Mouse (Mus musculus): ENCODE measurements around the gene Map2k1. TPM values are rescaled to one million over a fixed set of nuclear protein-coding genes. Genes with fewer than 3 reads are reported as not detected.
A peak's percentile ranks its signal among the peaks of the same experiment; 100 is the strongest.

Map2k1 gene
- polyA plus RNA-seq, 1 experiment = 67.3 TPM

DNA sequence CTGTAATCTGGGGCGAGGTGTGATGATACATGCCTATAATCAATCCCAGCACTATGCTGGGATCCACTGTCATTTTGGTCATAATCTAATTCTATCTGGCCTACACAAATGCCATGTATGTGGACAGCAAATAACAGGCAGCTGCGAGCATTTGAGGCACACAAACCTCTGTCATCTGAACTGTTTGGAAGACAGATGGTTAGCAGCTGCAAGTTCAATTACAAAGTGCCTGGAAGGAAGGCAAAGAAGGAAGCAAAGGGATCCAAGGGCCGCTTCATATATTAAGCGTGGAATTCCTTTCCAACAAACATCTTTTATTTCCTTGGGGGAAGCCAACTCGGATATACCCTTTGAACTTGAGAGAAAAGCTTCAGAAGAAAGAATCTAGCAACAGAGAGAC lies 19.8 kb downstream of the Map2k1 start:
- Histone ChIP-seq H3ac (ENCODE audit: control insufficient read depth, insufficient read length) (no peak overlapping the region), H3K4me2 (ENCODE audit: low read depth) (peak overlapping the region; percentile 57), H3K27me3 (ENCODE audit: control insufficient read depth, insufficient read depth, insufficient read length) (no peaks in the 10 kb centered on the region), H3K79me2 (ENCODE audit: control insufficient read depth, insufficient read depth) (peaks cover 58% of the 10 kb centered on the region), H3K36me3 (ENCODE audit: control insufficient read depth, insufficient read depth) (no peaks in the 10 kb centered on the region), H3K4me3 (no peak overlapping the region)
- TF ChIP-seq MYOG (IDR thresholded peaks at IDR 0.05; ENCODE audit: control insufficient read depth in 1 of 3, insufficient read depth in 1 of 3, insufficient read length in 2 of 3, low read depth in 2 of 3) (peak in 2 of 3 experiments; percentile 66 to 94), REST (IDR thresholded peaks at IDR 0.05; ENCODE audit: insufficient read depth, insufficient read length) (no peak), TCF12 (IDR thresholded peaks at IDR 0.05; ENCODE audit: insufficient read depth, poor library complexity, severe bottlenecking) (peak; percentile 86), MAX (IDR thresholded peaks at IDR 0.05; ENCODE audit: low read depth) (no peak), CEBPB (IDR thresholded peaks at IDR 0.05; ENCODE audit: insufficient read depth, poor library complexity, severe bottlenecking) (no peak), MYOD1 (IDR thresholded peaks at IDR 0.05; ENCODE audit: control insufficient read depth in 1 of 3, insufficient read length in 2 of 3, low read depth in 2 of 3) (peak; percentile 89 to 95 (median 92)), TCF3 (IDR thresholded peaks at IDR 0.05; ENCODE audit: insufficient read length, low read depth) (peak; percentile 67), USF1 (IDR thresholded peaks at IDR 0.05; ENCODE audit: low read depth) (no peak), SRF (IDR thresholded peaks at IDR 0.05; ENCODE audit: control insufficient read depth, insufficient read length, low read depth) (no peak)

DNA sequence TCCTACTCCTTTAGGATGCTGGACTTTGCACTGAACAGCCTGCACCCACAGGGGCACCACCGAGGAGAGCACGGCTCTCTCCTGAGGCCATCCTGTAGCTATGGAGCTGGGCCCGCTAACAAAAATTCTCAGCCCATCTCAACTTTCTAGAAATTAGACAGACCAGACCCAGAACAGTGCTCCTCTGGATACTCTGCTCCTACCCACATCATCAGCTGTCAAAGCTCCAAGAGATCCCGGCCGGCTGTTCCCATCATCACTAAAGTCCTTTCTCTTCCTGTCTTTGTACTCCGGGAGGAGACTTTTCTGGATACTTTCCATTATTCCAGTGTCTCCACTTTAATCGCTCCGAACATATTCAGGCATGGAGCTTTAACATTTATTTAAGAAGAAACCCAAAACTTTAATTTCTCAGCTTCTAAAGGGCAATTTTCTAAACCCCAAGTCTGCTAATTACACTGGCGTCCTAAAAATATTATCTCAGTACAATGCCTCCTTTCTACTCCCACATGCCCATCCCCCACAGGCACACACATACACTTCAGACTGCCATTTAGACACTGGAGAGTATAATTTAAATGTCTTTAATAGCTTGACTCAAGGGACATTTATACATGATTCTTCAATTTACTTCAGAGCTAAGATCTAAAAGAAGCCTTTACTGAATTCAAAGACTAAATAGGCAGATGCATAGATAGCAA lies 21.0 kb downstream of the Map2k1 start:
- Histone ChIP-seq H3ac (ENCODE audit: control insufficient read depth, insufficient read length) (no peak overlapping the region), H3K36me3 (ENCODE audit: control insufficient read depth, insufficient read depth) (no peaks in the 10 kb centered on the region), H3K4me3 (no peak overlapping the region), H3K79me2 (ENCODE audit: control insufficient read depth, insufficient read depth) (peaks cover 63% of the 10 kb centered on the region), H3K4me2 (ENCODE audit: low read depth) (peak overlapping the region; percentile 3), H3K27me3 (ENCODE audit: control insufficient read depth, insufficient read depth, insufficient read length) (no peaks in the 10 kb centered on the region)
- TF ChIP-seq MYOD1 (IDR thresholded peaks at IDR 0.05; ENCODE audit: control insufficient read depth in 1 of 3, insufficient read length in 2 of 3, low read depth in 2 of 3) (no peak), TCF3 (IDR thresholded peaks at IDR 0.05; ENCODE audit: insufficient read length, low read depth) (no peak), CEBPB (IDR thresholded peaks at IDR 0.05; ENCODE audit: insufficient read depth, poor library complexity, severe bottlenecking) (no peak), SRF (IDR thresholded peaks at IDR 0.05; ENCODE audit: control insufficient read depth, insufficient read length, low read depth) (no peak), MAX (IDR thresholded peaks at IDR 0.05; ENCODE audit: low read depth) (no peak), E2F4 (IDR thresholded peaks at IDR 0.05; ENCODE audit: insufficient read depth) (no peak), TCF12 (IDR thresholded peaks at IDR 0.05; ENCODE audit: insufficient read depth, poor library complexity, severe bottlenecking) (no peak), POLR2AphosphoS2 (IDR thresholded peaks at IDR 0.05; ENCODE audit: insufficient read length, low read depth) (no peak), USF1 (IDR thresholded peaks at IDR 0.05; ENCODE audit: low read depth) (no peak), REST (IDR thresholded peaks at IDR 0.05; ENCODE audit: insufficient read depth, insufficient read length) (no peak), POLR2A (IDR thresholded peaks at IDR 0.05; ENCODE audit: insufficient read length, low read depth) (no peak), MYOG (IDR thresholded peaks at IDR 0.05; ENCODE audit: control insufficient read depth in 1 of 3, insufficient read depth in 1 of 3, insufficient read length in 2 of 3, low read depth in 2 of 3) (no peak)

DNA sequence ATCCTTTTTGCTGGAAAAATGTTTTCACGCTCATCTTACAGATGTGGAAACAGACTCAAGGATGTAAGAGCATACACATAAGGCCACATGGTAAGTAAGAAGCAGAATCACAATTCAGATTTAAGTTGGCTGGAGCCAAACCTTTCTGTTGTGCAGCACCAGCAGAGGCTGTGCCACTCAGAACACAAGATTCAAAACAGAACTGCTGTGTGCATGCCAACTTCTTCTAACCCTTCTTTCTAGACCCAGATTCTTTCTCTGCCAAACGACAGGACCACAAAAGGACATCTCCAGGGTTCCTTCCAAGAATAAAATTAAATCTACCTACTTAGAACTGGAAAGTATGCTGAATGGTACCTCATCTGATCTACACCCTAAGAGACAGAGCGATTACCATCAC lies 21.8 kb downstream of the Map2k1 start:
- H3K4me3 ChIP-seq = no peak overlapping the region
- H3K79me2 ChIP-seq (ENCODE audit: control insufficient read depth, insufficient read depth) = peaks cover 70% of the 10 kb centered on the region
- H3K27me3 ChIP-seq (ENCODE audit: control insufficient read depth, insufficient read depth, insufficient read length) = no peaks in the 10 kb centered on the region
- TF ChIP-seq SRF (IDR thresholded peaks at IDR 0.05; ENCODE audit: control insufficient read depth, insufficient read length, low read depth) (no peak), MAX (IDR thresholded peaks at IDR 0.05; ENCODE audit: low read depth) (no peak), TCF12 (IDR thresholded peaks at IDR 0.05; ENCODE audit: insufficient read depth, poor library complexity, severe bottlenecking) (no peak), POLR2AphosphoS2 (IDR thresholded peaks at IDR 0.05; ENCODE audit: insufficient read length, low read depth) (no peak), CEBPB (IDR thresholded peaks at IDR 0.05; ENCODE audit: insufficient read depth, poor library complexity, severe bottlenecking) (no peak), POLR2A (IDR thresholded peaks at IDR 0.05; ENCODE audit: insufficient read length, low read depth) (no peak)
- H3ac ChIP-seq (ENCODE audit: control insufficient read depth, insufficient read length) = no peak overlapping the region
- no peaks in the 10 kb centered on the region for H3K36me3 ChIP-seq (ENCODE audit: control insufficient read depth, insufficient read depth)
- H3K4me2 ChIP-seq (ENCODE audit: low read depth) = peak overlapping the region; percentile 13

DNA sequence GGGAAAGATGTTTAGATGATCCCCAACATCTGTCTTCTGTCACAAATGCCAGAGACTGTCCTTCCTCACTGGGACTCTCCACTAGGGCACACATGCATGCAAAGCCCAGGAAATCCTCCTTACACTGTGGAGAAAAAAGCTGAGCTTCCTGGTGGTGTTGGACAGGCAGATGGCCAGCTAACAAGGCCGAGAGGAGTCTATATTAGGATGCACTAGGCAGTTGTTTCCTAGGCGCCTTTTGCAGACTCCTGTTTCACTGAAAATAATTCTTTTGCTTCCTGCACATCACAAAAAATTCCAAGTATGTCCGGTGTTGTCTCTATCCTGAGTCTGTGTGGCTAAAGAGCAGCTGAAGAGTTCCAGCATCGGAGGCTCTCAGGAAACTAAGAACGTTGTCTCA lies 22.3 kb downstream of the Map2k1 start:
- Histone ChIP-seq H3K4me3 (no peak overlapping the region), H3K36me3 (ENCODE audit: control insufficient read depth, insufficient read depth) (no peaks in the 10 kb centered on the region), H3K27me3 (ENCODE audit: control insufficient read depth, insufficient read depth, insufficient read length) (no peaks in the 10 kb centered on the region), H3K79me2 (ENCODE audit: control insufficient read depth, insufficient read depth) (peaks cover 70% of the 10 kb centered on the region), H3K4me2 (ENCODE audit: low read depth) (peak overlapping the region; percentile 13), H3ac (ENCODE audit: control insufficient read depth, insufficient read length) (no peak overlapping the region)
- TF ChIP-seq POLR2AphosphoS2 (IDR thresholded peaks at IDR 0.05; ENCODE audit: insufficient read length, low read depth) (no peak), USF1 (IDR thresholded peaks at IDR 0.05; ENCODE audit: low read depth) (no peak), MYOG (IDR thresholded peaks at IDR 0.05; ENCODE audit: control insufficient read depth in 1 of 3, insufficient read depth in 1 of 3, insufficient read length in 2 of 3, low read depth in 2 of 3) (no peak), E2F4 (IDR thresholded peaks at IDR 0.05; ENCODE audit: insufficient read depth) (no peak), REST (IDR thresholded peaks at IDR 0.05; ENCODE audit: insufficient read depth, insufficient read length) (no peak), TCF12 (IDR thresholded peaks at IDR 0.05; ENCODE audit: insufficient read depth, poor library complexity, severe bottlenecking) (no peak), CEBPB (IDR thresholded peaks at IDR 0.05; ENCODE audit: insufficient read depth, poor library complexity, severe bottlenecking) (no peak), POLR2A (IDR thresholded peaks at IDR 0.05; ENCODE audit: insufficient read length, low read depth) (no peak), TCF3 (IDR thresholded peaks at IDR 0.05; ENCODE audit: insufficient read length, low read depth) (no peak), MAX (IDR thresholded peaks at IDR 0.05; ENCODE audit: low read depth) (no peak), MYOD1 (IDR thresholded peaks at IDR 0.05; ENCODE audit: control insufficient read depth in 1 of 3, insufficient read length in 2 of 3, low read depth in 2 of 3) (no peak), SRF (IDR thresholded peaks at IDR 0.05; ENCODE audit: control insufficient read depth, insufficient read length, low read depth) (no peak)

Data from myocyte (in vitro differentiated cells).